Mouse (Mus musculus) liver, embryonic 14.5 days (tissue): ENCODE results near the gene Pxk.

ENCODE experiments used
- CTCF ChIP-seq: IDR thresholded peaks from 2 replicates; pipeline ENCODE4 v1.5.1; 2016; ENCODE audit warnings: antibody characterized with exemption, low read depth, control low read depth
- EP300 ChIP-seq: IDR thresholded peaks from 2 replicates; pipeline ENCODE4 v1.6.1; 2016; ENCODE audit warnings: antibody characterized with exemption, low read depth

DNA sequence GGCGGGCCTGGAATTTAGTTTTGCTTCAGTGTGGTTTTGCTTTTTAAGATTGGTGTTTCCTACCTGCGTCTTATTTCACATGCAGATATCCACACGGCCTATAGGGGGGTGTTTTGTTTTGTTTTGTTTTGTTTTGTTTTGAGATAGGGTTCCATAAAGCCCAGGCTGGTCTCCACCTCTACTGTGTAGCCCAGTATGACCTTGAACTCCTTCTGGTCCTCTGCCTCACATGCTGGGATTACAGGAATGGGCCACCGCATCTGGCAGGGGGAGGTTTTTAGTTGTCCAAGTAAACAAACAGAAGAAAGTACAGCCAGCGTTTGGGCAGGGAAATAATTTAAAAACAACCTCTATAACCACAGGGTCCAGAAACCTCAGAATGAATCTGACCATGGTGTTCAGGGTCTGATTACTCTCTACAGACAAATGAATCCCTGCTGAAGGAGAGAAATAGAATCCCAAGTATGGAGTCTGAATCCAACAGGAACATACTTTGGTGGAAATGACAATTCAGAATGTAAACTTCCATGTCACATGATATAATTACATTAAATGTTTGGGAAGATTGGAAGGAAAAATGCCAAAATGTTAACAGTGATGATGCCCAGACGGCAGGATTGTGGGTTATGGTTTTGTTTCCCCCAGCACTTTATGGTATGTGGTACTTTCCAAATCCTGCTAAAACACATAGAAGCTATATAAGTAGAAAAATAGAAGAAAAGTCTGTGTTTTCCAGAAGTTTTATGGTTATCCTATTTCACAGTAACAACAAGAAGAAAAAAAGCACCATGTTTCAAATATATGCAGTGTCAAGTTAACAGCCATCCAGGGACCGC, 26.3 kb downstream of the Pxk start:
- TF ChIP-seq EP300 (no peak), CTCF (no peak)
